Mouse (Mus musculus): ENCODE results near the gene Rtn4. TPM values are rescaled to one million over a fixed set of nuclear protein-coding genes. Genes with fewer than 3 reads are reported as not detected.
A peak's percentile ranks its signal among the peaks of the same experiment; 100 is the strongest.

Rtn4 gene
- total and polyA plus RNA-seq, 2 experiments = 38.7 to 156 TPM

DNA sequence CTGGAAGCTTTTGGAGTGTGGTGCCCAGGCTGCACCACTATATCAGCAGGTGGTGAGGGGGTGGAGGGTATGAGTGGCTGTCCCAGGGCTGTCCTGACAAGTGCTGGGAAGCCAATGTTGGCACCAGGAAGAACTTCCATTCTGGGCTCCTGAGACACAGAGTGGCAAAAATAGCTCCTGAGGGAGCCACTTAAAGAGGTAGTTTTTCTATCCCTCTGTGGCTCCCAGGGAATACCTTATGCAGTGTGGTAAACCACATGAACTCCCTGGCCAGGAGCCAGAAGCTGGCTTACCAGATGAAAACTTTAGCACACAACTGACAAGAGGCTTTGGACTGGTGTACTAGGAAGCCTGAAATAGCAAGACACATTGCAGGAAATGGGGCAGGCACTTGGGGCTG, 85.2 kb downstream of the Rtn4 start:
- H3K27me3 ChIP-seq (ENCODE audit: control insufficient read depth, insufficient read depth, low read length) = no peaks in the 10 kb centered on the region
- no peak for TF ChIP-seq CTCF (IDR thresholded peaks at IDR 0.05; ENCODE audit: low read depth, low read length)
- H3K4me1 ChIP-seq (ENCODE audit: control insufficient read depth, insufficient read depth, low read length) = no peaks in the 10 kb centered on the region
- no peak overlapping the region for H3K9ac ChIP-seq (ENCODE audit: low read depth, low read length)
- no peak overlapping the region for H3K27ac ChIP-seq (replicated peaks; ENCODE audit: insufficient read depth, low read depth, low read length)
- no peaks in the 10 kb centered on the region for H3K79me2 ChIP-seq (ENCODE audit: control insufficient read depth, insufficient read depth, low read length)
- H3K4me3 ChIP-seq (ENCODE audit: insufficient read depth, low read depth, low read length) = no peak overlapping the region
- no peak for DNase-seq (ENCODE audit: extremely low read depth, low read depth, low spot score)
- H3K36me3 ChIP-seq (ENCODE audit: control insufficient read depth, insufficient read depth, low read length) = no peaks in the 10 kb centered on the region

DNA sequence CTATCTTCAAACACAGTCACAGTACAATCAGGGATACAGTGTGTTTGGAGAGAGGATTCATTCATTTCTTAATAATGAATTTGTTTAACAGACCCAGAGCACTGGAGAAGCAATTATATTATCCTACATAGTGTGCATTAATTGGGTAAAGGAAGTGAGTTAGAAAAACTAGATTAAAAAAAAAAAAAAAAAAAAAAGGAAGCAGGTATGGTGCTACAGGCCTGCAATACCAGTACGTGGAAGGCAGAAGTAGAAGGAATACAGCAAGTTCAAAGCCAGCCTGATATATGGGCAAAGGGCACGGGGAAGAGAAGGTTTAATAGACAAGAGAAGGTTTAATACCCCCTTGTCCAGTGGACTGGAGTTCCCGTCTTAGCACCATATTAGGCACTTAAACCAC, 86.2 kb downstream of the Rtn4 start:
- H3K27ac ChIP-seq (replicated peaks; ENCODE audit: insufficient read depth, low read depth, low read length) = no peak overlapping the region
- H3K79me2 ChIP-seq (ENCODE audit: control insufficient read depth, insufficient read depth, low read length) = no peaks in the 10 kb centered on the region
- no peaks in the 10 kb centered on the region for H3K4me1 ChIP-seq (ENCODE audit: control insufficient read depth, insufficient read depth, low read length)
- TF ChIP-seq CTCF (IDR thresholded peaks at IDR 0.05; ENCODE audit: low read depth, low read length) = no peak
- TF ChIP-seq POLR2A (IDR thresholded peaks at IDR 0.05; ENCODE audit: extremely low read depth, insufficient read depth, low read length) = no peak
- H3K36me3 ChIP-seq (ENCODE audit: control insufficient read depth, insufficient read depth, low read length) = no peaks in the 10 kb centered on the region
- no peak overlapping the region for H3K4me3 ChIP-seq (ENCODE audit: insufficient read depth, low read depth, low read length)
- DNase-seq (ENCODE audit: extremely low read depth, low read depth, low spot score) = no peak
- H3K27me3 ChIP-seq (ENCODE audit: control insufficient read depth, insufficient read depth, low read length) = no peaks in the 10 kb centered on the region
- no peak overlapping the region for H3K9ac ChIP-seq (ENCODE audit: low read depth, low read length)
- 94% methylated on average over 3 of the region's 3 CpGs for WGBS

DNA sequence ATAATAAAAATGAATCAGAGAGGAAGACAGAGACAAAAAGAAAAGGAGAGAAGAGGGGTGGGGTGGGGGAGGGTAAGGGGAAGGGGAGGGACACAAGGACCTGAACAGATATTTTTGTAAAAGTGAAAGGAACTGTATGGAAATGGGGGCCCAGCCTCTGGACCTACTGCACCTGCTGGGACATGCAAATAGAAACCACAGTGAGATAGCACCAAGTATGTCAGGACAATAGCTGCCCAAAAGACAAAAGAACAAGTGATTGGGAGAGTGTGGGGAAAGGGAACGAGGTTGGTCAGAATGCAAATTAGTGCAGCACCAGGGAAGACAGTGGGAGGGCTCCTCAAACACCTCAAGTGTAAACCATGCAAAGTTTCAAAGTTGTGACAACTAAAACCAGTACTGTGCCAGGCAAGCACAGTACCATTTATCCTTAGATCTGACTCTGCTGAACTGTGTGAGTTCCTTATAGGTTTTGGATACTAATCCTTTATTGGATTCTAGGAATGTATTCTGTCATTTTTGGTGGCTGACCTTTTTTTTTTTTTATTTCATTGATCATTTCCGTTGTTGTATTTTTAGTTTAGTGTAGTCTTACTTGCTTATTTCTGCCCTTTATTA, 86.8 kb downstream of the Rtn4 start:
- no peaks in the 10 kb centered on the region for H3K27me3 ChIP-seq (ENCODE audit: control insufficient read depth, insufficient read depth, low read length)
- no peak overlapping the region for H3K9ac ChIP-seq (ENCODE audit: low read depth, low read length)
- no peak overlapping the region for H3K27ac ChIP-seq (replicated peaks; ENCODE audit: insufficient read depth, low read depth, low read length)
- WGBS = 62% methylated on average over 2 of the region's 2 CpGs
- H3K79me2 ChIP-seq (ENCODE audit: control insufficient read depth, insufficient read depth, low read length) = no peaks in the 10 kb centered on the region
- no peak for TF ChIP-seq CTCF (IDR thresholded peaks at IDR 0.05; ENCODE audit: low read depth, low read length)
- no peak for TF ChIP-seq POLR2A (IDR thresholded peaks at IDR 0.05; ENCODE audit: extremely low read depth, insufficient read depth, low read length)
- no peak overlapping the region for H3K4me3 ChIP-seq (ENCODE audit: insufficient read depth, low read depth, low read length)
- no peaks in the 10 kb centered on the region for H3K4me1 ChIP-seq (ENCODE audit: control insufficient read depth, insufficient read depth, low read length)
- no peak for DNase-seq (ENCODE audit: extremely low read depth, low read depth, low spot score)
- no peaks in the 10 kb centered on the region for H3K36me3 ChIP-seq (ENCODE audit: control insufficient read depth, insufficient read depth, low read length)

DNA sequence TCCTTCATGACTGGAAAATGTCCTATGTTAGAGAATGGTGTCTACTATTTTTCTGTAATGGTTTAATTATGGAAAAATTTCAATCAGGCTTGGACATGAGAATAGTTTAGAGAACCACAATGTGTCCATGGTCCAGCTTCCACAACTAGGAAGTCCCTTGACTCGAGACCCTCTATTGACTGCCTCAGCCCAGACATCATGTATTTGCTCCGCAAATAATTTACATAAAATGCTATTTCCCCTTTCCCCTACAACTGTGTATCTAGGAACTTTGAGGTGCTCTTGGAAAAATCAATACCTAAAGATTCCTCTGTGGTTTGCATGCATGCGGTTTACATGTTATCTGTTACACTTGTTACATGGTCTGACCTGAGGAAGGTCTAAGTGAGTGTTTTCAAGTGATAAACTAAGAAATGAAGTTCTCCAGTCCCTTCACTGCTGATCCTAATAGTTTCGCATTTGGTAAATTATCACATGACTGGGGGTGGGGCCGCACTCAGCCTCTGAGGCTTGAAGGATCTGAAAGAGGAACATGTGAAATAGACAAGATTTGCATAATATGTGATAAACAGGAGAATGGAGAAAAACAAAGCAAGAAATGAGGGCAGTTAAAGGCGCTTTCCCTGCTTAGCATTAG, 94.0 kb downstream of the Rtn4 start:
- Histone ChIP-seq H3K9ac (ENCODE audit: low read depth, low read length) (no peak overlapping the region), H3K36me3 (ENCODE audit: control insufficient read depth, insufficient read depth, low read length) (no peaks in the 10 kb centered on the region), H3K4me1 (ENCODE audit: control insufficient read depth, insufficient read depth, low read length) (no peaks in the 10 kb centered on the region), H3K4me3 (ENCODE audit: insufficient read depth, low read depth, low read length) (no peak overlapping the region), H3K27ac (replicated peaks; ENCODE audit: insufficient read depth, low read depth, low read length) (no peak overlapping the region), H3K27me3 (ENCODE audit: control insufficient read depth, insufficient read depth, low read length) (no peaks in the 10 kb centered on the region), H3K79me2 (ENCODE audit: control insufficient read depth, insufficient read depth, low read length) (no peaks in the 10 kb centered on the region)
- peak; percentile 30 for DNase-seq (ENCODE audit: extremely low read depth, low read depth, low spot score)
- TF ChIP-seq CTCF (IDR thresholded peaks at IDR 0.05; ENCODE audit: low read depth, low read length) = no peak
- no peak for TF ChIP-seq POLR2A (IDR thresholded peaks at IDR 0.05; ENCODE audit: extremely low read depth, insufficient read depth, low read length)
- 62% methylated on average over 6 of the region's 6 CpGs for WGBS

DNA sequence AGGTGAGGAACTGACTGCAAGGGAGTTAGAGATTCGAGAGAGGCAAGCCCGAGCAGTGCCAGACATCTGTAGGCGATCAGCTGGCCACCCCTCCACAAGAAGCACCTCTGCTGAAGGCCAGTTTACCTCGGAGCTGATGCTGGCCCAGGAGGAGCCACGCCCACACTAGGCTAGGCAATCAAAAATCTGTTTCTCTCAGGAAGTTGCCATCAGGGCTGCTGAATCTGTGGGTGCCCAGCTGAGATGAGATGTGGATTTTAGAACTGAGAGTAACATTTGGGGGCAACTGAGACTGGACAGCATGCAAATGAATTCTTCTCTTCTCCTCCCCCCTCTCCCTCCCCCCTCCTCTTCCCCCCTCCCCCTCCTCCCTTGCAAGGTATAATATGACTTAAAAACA, 94.7 kb downstream of the Rtn4 start:
- Histone ChIP-seq H3K27ac (replicated peaks; ENCODE audit: insufficient read depth, low read depth, low read length) (no peak overlapping the region), H3K79me2 (ENCODE audit: control insufficient read depth, insufficient read depth, low read length) (no peaks in the 10 kb centered on the region)
- WGBS = 34% methylated on average over 5 of the region's 5 CpGs

DNA sequence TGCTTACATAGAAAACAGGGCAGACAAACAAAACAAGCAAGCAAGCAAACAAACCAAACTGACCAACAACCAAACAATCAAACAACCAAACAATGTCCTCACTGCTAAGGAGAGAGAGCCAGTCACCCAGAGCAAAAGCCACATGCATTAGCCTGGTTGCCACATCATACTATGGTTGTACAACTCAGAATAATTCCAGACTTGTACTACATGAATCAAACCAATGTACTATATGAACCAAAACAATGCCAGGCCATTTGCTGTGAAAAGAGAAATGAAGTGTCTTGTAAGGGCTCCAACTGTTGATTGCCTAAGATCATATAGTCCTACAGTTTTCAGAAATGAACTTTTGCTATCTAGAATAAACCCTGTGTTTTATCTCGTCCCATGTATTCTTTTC, 95.8 kb downstream of the Rtn4 start:
- WGBS = 73% methylated on average over 1 of the region's 1 CpGs
- H3K4me1 ChIP-seq (ENCODE audit: control insufficient read depth, insufficient read depth, low read length) = no peaks in the 10 kb centered on the region
- no peak overlapping the region for H3K27ac ChIP-seq (replicated peaks; ENCODE audit: insufficient read depth, low read depth, low read length)
- H3K79me2 ChIP-seq (ENCODE audit: control insufficient read depth, insufficient read depth, low read length) = no peaks in the 10 kb centered on the region
- TF ChIP-seq POLR2A (IDR thresholded peaks at IDR 0.05; ENCODE audit: extremely low read depth, insufficient read depth, low read length) (no peak), CTCF (IDR thresholded peaks at IDR 0.05; ENCODE audit: low read depth, low read length) (no peak)
- H3K27me3 ChIP-seq (ENCODE audit: control insufficient read depth, insufficient read depth, low read length) = no peaks in the 10 kb centered on the region; the same call in 1 of the 2 replicates
- no peaks in the 10 kb centered on the region for H3K36me3 ChIP-seq (ENCODE audit: control insufficient read depth, insufficient read depth, low read length)
- no peak overlapping the region for H3K9ac ChIP-seq (ENCODE audit: low read depth, low read length)
- no peak for DNase-seq (ENCODE audit: extremely low read depth, low read depth, low spot score)
- H3K4me3 ChIP-seq (ENCODE audit: insufficient read depth, low read depth, low read length) = no peak overlapping the region

More for the DNA sequence above, 94.7 kb downstream of the Rtn4 start:
- Histone ChIP-seq H3K9ac (ENCODE audit: low read depth, low read length) (no peak overlapping the region), H3K27me3 (ENCODE audit: control insufficient read depth, insufficient read depth, low read length) (no peaks in the 10 kb centered on the region), H3K4me1 (ENCODE audit: control insufficient read depth, insufficient read depth, low read length) (no peaks in the 10 kb centered on the region), H3K4me3 (ENCODE audit: insufficient read depth, low read depth, low read length) (no peak overlapping the region), H3K36me3 (ENCODE audit: control insufficient read depth, insufficient read depth, low read length) (no peaks in the 10 kb centered on the region)
- TF ChIP-seq POLR2A (IDR thresholded peaks at IDR 0.05; ENCODE audit: extremely low read depth, insufficient read depth, low read length) (no peak), CTCF (IDR thresholded peaks at IDR 0.05; ENCODE audit: low read depth, low read length) (no peak)
- DNase-seq (ENCODE audit: extremely low read depth, low read depth, low spot score) = no peak
